Mouse (Mus musculus) hindbrain, embryonic 10.5 days (tissue): ENCODE results near the gene Phb2. TPM values are rescaled to one million over a fixed set of nuclear protein-coding genes. Genes with fewer than 3 reads are reported as not detected.
A peak's percentile ranks its signal among the peaks of the same experiment; 100 is the strongest.

Experiments used
- DNase-seq: peaks from one replicate; pipeline ENCODE4 v3.0.0-alpha.2; 2017; ENCODE audit warnings: low spot score
- H3K27ac ChIP-seq: fragments of 300-500 bp; sonication (generic); 2 replicates; pipeline ENCODE4 v1.5.1; 2016; ENCODE audit warnings: mild to moderate bottlenecking, moderate library complexity
- H3K27me3 ChIP-seq: fragments of 300-500 bp; sonication (generic); 2 replicates; pipeline ENCODE4 v1.6.1; 2016; ENCODE audit warnings: mild to moderate bottlenecking; ENCODE audit not compliant: poor library complexity, insufficient read depth, severe bottlenecking
- H3K36me3 ChIP-seq: fragments of 300-500 bp; sonication (generic); 2 replicates; pipeline ENCODE4 v1.6.1; 2016; ENCODE audit warnings: mild to moderate bottlenecking, moderate library complexity
- H3K4me1 ChIP-seq: fragments of 300-500 bp; sonication (generic); replicated peaks from 2 replicates; pipeline ENCODE4 v1.6.1; 2016; ENCODE audit warnings: mild to moderate bottlenecking
- H3K4me3 ChIP-seq: fragments of 300-500 bp; sonication (generic); 2 replicates; pipeline ENCODE4 v1.5.1; 2016; ENCODE audit warnings: mild to moderate bottlenecking, moderate library complexity
- H3K9me3 ChIP-seq: fragments of 300-500 bp; sonication (generic); 2 replicates; pipeline ENCODE4 v1.6.1; 2016; ENCODE audit warnings: mild to moderate bottlenecking, moderate library complexity
- WGBS: fragments of 180-500 bp; shearing (Covaris S2); methylation state at CpG from one replicate; pipeline ENCODE4 v1.1.7; 2016; 5-methylcytosine and 5-hydroxymethylcytosine counted together
- polyA plus RNA-seq: library from polyadenylated mRNA; unstranded; fragments of >200 nt; fragmentation: Nextera tagmentation; extraction: Ambion mirVana; gene quantifications from 2 replicates; pipeline ENCODE4 v1.2.1, GENCODE M21; 2016

Phb2 gene
- 410 and 445 TPM in 2 replicates for polyA plus RNA-seq

- under 1% methylated on average over 76 of the region's 76 CpGs for WGBS
- H3K36me3 ChIP-seq = peaks cover 74% of the 10 kb centered on the region
Observed at GRCm38 (mm10) chr6:124711824-124712782, at the start of gene Phb2, which contains the start of gene Emg1. Gene Phb2 (plus strand): TSS chr6:124712336. Gene Emg1 (minus strand): TSS chr6:124712178.

GRCm38 (mm10) chr6:124662477-124663423 lies 49.4 kb upstream of the Phb2 start, which contains the start of gene Lpcat3:
Gene Lpcat3 (plus strand): TSS chr6:124663027.
- WGBS = under 1% methylated on average over 75 of the region's 87 CpGs
- no peaks in the 10 kb centered on the region for H3K9me3 ChIP-seq
- peak within 1 kb of the TSS; percentile 63 for H3K4me3 ChIP-seq
- H3K27me3 ChIP-seq = no peaks in the 10 kb centered on the region
- peak; percentile 99 for DNase-seq
- H3K27ac ChIP-seq = peak within 1 kb of the TSS; percentile 87
- H3K4me1 ChIP-seq = peaks cover 15% of the 10 kb centered on the region
- H3K36me3 ChIP-seq = no peaks in the 10 kb centered on the region

More at GRCm38 (mm10) chr6:124711824-124712782, at the start of gene Phb2, which contains the start of gene Emg1:
- peak within 1 kb of the TSS; percentile 94 for H3K27ac ChIP-seq
- peaks cover 37% of the 10 kb centered on the region for H3K4me1 ChIP-seq
- peak; percentile 99 for DNase-seq
- H3K4me3 ChIP-seq = peak within 1 kb of the TSS; percentile 97
- H3K9me3 ChIP-seq = no peaks in the 10 kb centered on the region
- H3K27me3 ChIP-seq = no peaks in the 10 kb centered on the region

GRCm38 (mm10) chr6:124663424-124663795 lies 48.7 kb upstream of the Phb2 start:
- Histone ChIP-seq H3K27ac (peak overlapping the region; percentile 87), H3K4me3 (peak overlapping the region; percentile 63), H3K27me3 (no peaks in the 10 kb centered on the region), H3K36me3 (no peaks in the 10 kb centered on the region), H3K4me1 (peaks cover 15% of the 10 kb centered on the region), H3K9me3 (no peaks in the 10 kb centered on the region)
- 22% methylated on average over 13 of the region's 13 CpGs for WGBS
- no peak for DNase-seq

GRCm38 (mm10) chr6:124664256-124664655 lies 47.9 kb upstream of the Phb2 start:
- WGBS = 92% methylated on average over 7 of the region's 7 CpGs
- Histone ChIP-seq H3K4me1 (peaks cover 15% of the 10 kb centered on the region), H3K27me3 (no peaks in the 10 kb centered on the region), H3K36me3 (no peaks in the 10 kb centered on the region), H3K4me3 (no peak overlapping the region), H3K27ac (no peak overlapping the region), H3K9me3 (no peaks in the 10 kb centered on the region)
- no peak for DNase-seq

GRCm38 (mm10) chr6:124665011-124665410 lies 47.1 kb upstream of the Phb2 start:
- 94% methylated on average over 10 of the region's 10 CpGs for WGBS
- DNase-seq = no peak
- no peak overlapping the region for H3K27ac ChIP-seq

GRCm38 (mm10) chr6:124669234-124669859 lies 42.8 kb upstream of the Phb2 start:
- DNase-seq = no peak
- H3K4me1 ChIP-seq = peaks cover 7% of the 10 kb centered on the region; the same call in 1 of the 2 replicates
- H3K4me3 ChIP-seq = no peak overlapping the region
- H3K27me3 ChIP-seq = no peaks in the 10 kb centered on the region
- peaks cover 4% of the 10 kb centered on the region for H3K36me3 ChIP-seq
- H3K9me3 ChIP-seq = no peaks in the 10 kb centered on the region
- WGBS = 88% methylated on average over 11 of the region's 11 CpGs
- H3K27ac ChIP-seq = no peak overlapping the region

More at GRCm38 (mm10) chr6:124665011-124665410, 47.1 kb upstream of the Phb2 start:
- Histone ChIP-seq H3K9me3 (no peaks in the 10 kb centered on the region), H3K4me3 (no peak overlapping the region), H3K36me3 (no peaks in the 10 kb centered on the region), H3K27me3 (no peaks in the 10 kb centered on the region), H3K4me1 (peaks cover 15% of the 10 kb centered on the region)

GRCm38 (mm10) chr6:124670281-124670900 lies 41.7 kb upstream of the Phb2 start:
- Histone ChIP-seq H3K9me3 (no peaks in the 10 kb centered on the region), H3K4me3 (no peak overlapping the region), H3K4me1 (peaks cover 7% of the 10 kb centered on the region; the same call in 1 of the 2 replicates), H3K27me3 (no peaks in the 10 kb centered on the region), H3K27ac (no peak overlapping the region), H3K36me3 (peaks cover 9% of the 10 kb centered on the region)
- WGBS = 94% methylated on average over 7 of the region's 7 CpGs
- no peak for DNase-seq

GRCm38 (mm10) chr6:124672100-124672499 lies 40.0 kb upstream of the Phb2 start:
- whole genome bisulfite sequencing = 79% methylated on average over 6 of the region's 6 CpGs
- H3K9me3 ChIP-seq = no peaks in the 10 kb centered on the region
- H3K27me3 ChIP-seq = no peaks in the 10 kb centered on the region
- no peak overlapping the region for H3K4me3 ChIP-seq
- peaks cover 7% of the 10 kb centered on the region; the same call in 1 of the 2 replicates for H3K4me1 ChIP-seq
- peaks cover 9% of the 10 kb centered on the region for H3K36me3 ChIP-seq
- DNase-seq = no peak
- H3K27ac ChIP-seq = no peak overlapping the region

- Histone ChIP-seq H3K36me3 (peaks cover 9% of the 10 kb centered on the region), H3K27me3 (no peaks in the 10 kb centered on the region), H3K4me3 (no peak overlapping the region), H3K9me3 (no peaks in the 10 kb centered on the region), H3K27ac (no peak overlapping the region), H3K4me1 (peaks cover 7% of the 10 kb centered on the region; the same call in 1 of the 2 replicates)
- 91% methylated on average over 9 of the region's 9 CpGs for WGBS
- no peak for DNase-seq
Observed at GRCm38 (mm10) chr6:124673619-124674018, 38.5 kb upstream of the Phb2 start.

GRCm38 (mm10) chr6:124674591-124674990 lies 37.5 kb upstream of the Phb2 start:
- DNase-seq = no peak
- Histone ChIP-seq H3K27ac (no peak overlapping the region), H3K36me3 (peaks cover 9% of the 10 kb centered on the region), H3K27me3 (no peaks in the 10 kb centered on the region), H3K4me1 (peaks cover 7% of the 10 kb centered on the region; the same call in 1 of the 2 replicates), H3K9me3 (no peaks in the 10 kb centered on the region), H3K4me3 (no peak overlapping the region)
- WGBS = 95% methylated on average over 7 of the region's 7 CpGs

GRCm38 (mm10) chr6:124676171-124676570 lies 36.0 kb upstream of the Phb2 start:
- H3K9me3 ChIP-seq = no peaks in the 10 kb centered on the region
- no peak overlapping the region for H3K27ac ChIP-seq
- WGBS = 94% methylated on average over 6 of the region's 6 CpGs
- no peak for DNase-seq
- H3K4me3 ChIP-seq = no peak overlapping the region
- H3K27me3 ChIP-seq = no peaks in the 10 kb centered on the region
- peaks cover 9% of the 10 kb centered on the region for H3K36me3 ChIP-seq
- H3K4me1 ChIP-seq = peaks cover 7% of the 10 kb centered on the region; the same call in 1 of the 2 replicates
